Mouse (Mus musculus) E14TG2a.4 (cell line): ENCODE measurements at regions not wholly inside any gene's neighbourhood (a gene's known extent, or its start where the extent isn't known, plus 50 kb on each side); places are given as distances from the start of the nearest gene placed in this dataset.

Experiments used
- H3K27me3 ChIP-seq: 2 replicates; pipeline ENCODE4 v1.6.1; 2014; ENCODE audit warnings: low read length, control low read depth; ENCODE audit not compliant: insufficient read depth
- H3K36me3 ChIP-seq: 2 replicates; pipeline ENCODE4 v1.6.1; 2014; ENCODE audit warnings: low read length, control low read depth; ENCODE audit not compliant: insufficient read depth
- H3K4me1 ChIP-seq: replicated peaks from 2 replicates; pipeline ENCODE4 v1.6.1; 2014; ENCODE audit warnings: low read depth, low read length, control low read depth
- H3K4me3 ChIP-seq: replicated peaks from 2 replicates; pipeline ENCODE4 v1.5.1; 2014; ENCODE audit warnings: mild to moderate bottlenecking, low read length
- H3K9me3 ChIP-seq: 2 replicates; pipeline ENCODE4 v1.6.1; 2014; ENCODE audit warnings: low read length, control low read depth
- CTCF ChIP-seq: conservative IDR thresholded peaks from 2 replicates; pipeline ENCODE4 v1.5.1; 2014; ENCODE audit warnings: low read length
- NANOG ChIP-seq: IDR thresholded peaks from 2 replicates; pipeline ENCODE4 v1.6.1; 2014; ENCODE audit warnings: borderline replicate concordance, low read length, mixed read lengths
- POU5F1 ChIP-seq: IDR thresholded peaks from 2 replicates; pipeline ENCODE4 v1.6.1; 2014; ENCODE audit warnings: low read length, borderline replicate concordance

GRCm38 (mm10) chr4:124441737-124442487 lies 168.7 kb downstream of the 3100002H09Rik start:
- Histone ChIP-seq H3K4me1 (peaks cover 76% of the 10 kb centered on the region), H3K36me3 (no peaks in the 10 kb centered on the region)
- TF ChIP-seq NANOG (no peak), POU5F1 (peak; percentile 36; the same call in 1 of the 2 replicates), CTCF (peak; percentile 14; the same call in 1 of the 2 replicates)

GRCm38 (mm10) chr4:124435040-124435434 lies 175.6 kb downstream of the 3100002H09Rik start:
- Histone ChIP-seq H3K36me3 (no peaks in the 10 kb centered on the region), H3K4me1 (peaks cover 41% of the 10 kb centered on the region), H3K4me3 (peak overlapping the region; percentile 20; the same call in 1 of the 2 replicates), H3K27me3 (peaks cover 85% of the 10 kb centered on the region), H3K9me3 (no peaks in the 10 kb centered on the region)
- no peak for TF ChIP-seq NANOG
- TF ChIP-seq POU5F1 = no peak
- no peak for TF ChIP-seq CTCF

More at GRCm38 (mm10) chr4:124441737-124442487, 168.7 kb downstream of the 3100002H09Rik start:
- no peak overlapping the region for H3K4me3 ChIP-seq
- no peaks in the 10 kb centered on the region for H3K9me3 ChIP-seq
- H3K27me3 ChIP-seq = peaks cover 65% of the 10 kb centered on the region

GRCm38 (mm10) chr4:124434059-124435039 lies 176.3 kb downstream of the 3100002H09Rik start:
- Histone ChIP-seq H3K36me3 (no peaks in the 10 kb centered on the region), H3K9me3 (no peaks in the 10 kb centered on the region), H3K4me1 (peaks cover 35% of the 10 kb centered on the region), H3K4me3 (peak overlapping the region; percentile 43; the same call in 1 of the 2 replicates), H3K27me3 (peaks cover 85% of the 10 kb centered on the region)
- TF ChIP-seq NANOG (no peak), POU5F1 (no peak)

GRCm38 (mm10) chr4:124433506-124433905 lies 177.1 kb downstream of the 3100002H09Rik start:
- peaks cover 31% of the 10 kb centered on the region for H3K4me1 ChIP-seq
- H3K36me3 ChIP-seq = no peaks in the 10 kb centered on the region
- peaks cover 82% of the 10 kb centered on the region for H3K27me3 ChIP-seq
- H3K9me3 ChIP-seq = no peaks in the 10 kb centered on the region
- no peak for TF ChIP-seq NANOG
- TF ChIP-seq CTCF = no peak
- TF ChIP-seq POU5F1 = no peak
- 0 out of 2 replicates have a peak overlapping the region, but pooled peaks have one; percentile 23 for H3K4me3 ChIP-seq

GRCm38 (mm10) chr4:124431193-124431592 lies 179.4 kb downstream of the 3100002H09Rik start:
- no peak overlapping the region for H3K4me3 ChIP-seq
- H3K36me3 ChIP-seq = no peaks in the 10 kb centered on the region
- H3K27me3 ChIP-seq = peaks cover 64% of the 10 kb centered on the region
- TF ChIP-seq CTCF (no peak), POU5F1 (no peak), NANOG (no peak)
- H3K4me1 ChIP-seq = peaks cover 24% of the 10 kb centered on the region
- no peaks in the 10 kb centered on the region for H3K9me3 ChIP-seq

- H3K4me1 ChIP-seq = peaks cover 9% of the 10 kb centered on the region
- H3K36me3 ChIP-seq = no peaks in the 10 kb centered on the region
- TF ChIP-seq POU5F1 = no peak
- TF ChIP-seq NANOG = no peak
- no peak for TF ChIP-seq CTCF
- H3K4me3 ChIP-seq = no peak overlapping the region
- peaks cover 48% of the 10 kb centered on the region for H3K27me3 ChIP-seq
- no peaks in the 10 kb centered on the region for H3K9me3 ChIP-seq
These were observed 181.8 kb downstream of the 3100002H09Rik start for GRCm38 (mm10) chr4:124428844-124429243.

GRCm38 (mm10) chr4:124422406-124422805 lies 188.2 kb downstream of the 3100002H09Rik start:
- no peaks in the 10 kb centered on the region for H3K9me3 ChIP-seq
- H3K27me3 ChIP-seq = peaks cover 5% of the 10 kb centered on the region
- H3K4me3 ChIP-seq = no peak overlapping the region
- no peaks in the 10 kb centered on the region for H3K36me3 ChIP-seq
- TF ChIP-seq CTCF (no peak), NANOG (no peak)
- H3K4me1 ChIP-seq = no peaks in the 10 kb centered on the region

GRCm38 (mm10) chr4:124418431-124418830 lies 192.2 kb downstream of the 3100002H09Rik start:
- H3K9me3 ChIP-seq = no peaks in the 10 kb centered on the region
- no peaks in the 10 kb centered on the region for H3K4me1 ChIP-seq
- TF ChIP-seq POU5F1 (no peak), NANOG (no peak), CTCF (no peak)
- H3K4me3 ChIP-seq = no peak overlapping the region
- no peaks in the 10 kb centered on the region for H3K36me3 ChIP-seq
- peaks cover 3% of the 10 kb centered on the region; the same call in 1 of the 2 replicates for H3K27me3 ChIP-seq
